Mouse (Mus musculus) forebrain, embryonic 15.5 days (tissue): ENCODE measurements around the gene Nsrp1. TPM values are rescaled to one million over a fixed set of nuclear protein-coding genes. Genes with fewer than 3 reads are reported as not detected.

Source experiments
- ATAC-seq: fragments of 200-750 bp; cut with Nextera tagmentation; replicated peaks from 2 replicates; pipeline ENCODE4 v1.8.0; 2017; ENCODE audit warnings: mild to moderate bottlenecking, moderate TSS enrichment, moderate library complexity
- H3K27ac ChIP-seq: fragments of 300-500 bp; sonication (generic); replicated peaks from 2 replicates; pipeline ENCODE4 v1.5.1; 2015; ENCODE audit warnings: mild to moderate bottlenecking, inconsistent platforms
- H3K27me3 ChIP-seq: fragments of 300-500 bp; sonication (generic); 2 replicates; pipeline ENCODE4 v1.6.1; 2015; ENCODE audit warnings: inconsistent platforms
- H3K36me3 ChIP-seq: fragments of 300-500 bp; sonication (generic); 2 replicates; pipeline ENCODE4 v1.6.1; 2015; ENCODE audit warnings: mild to moderate bottlenecking, inconsistent platforms
- H3K4me1 ChIP-seq: fragments of 300-500 bp; sonication (generic); 2 replicates; pipeline ENCODE4 v1.6.1; 2015; ENCODE audit warnings: inconsistent platforms
- H3K4me2 ChIP-seq: fragments of 300-500 bp; sonication (generic); replicated peaks from 2 replicates; pipeline ENCODE4 v1.6.1; 2015; ENCODE audit warnings: mild to moderate bottlenecking, inconsistent platforms
- H3K4me3 ChIP-seq: fragments of 300-500 bp; sonication (generic); 2 replicates; pipeline ENCODE4 v1.5.1; 2015; ENCODE audit warnings: mild to moderate bottlenecking, inconsistent platforms
- H3K9ac ChIP-seq: fragments of 300-500 bp; sonication (generic); replicated peaks from 2 replicates; pipeline ENCODE4 v1.6.1; 2015; ENCODE audit warnings: mild to moderate bottlenecking, inconsistent platforms
- H3K9me3 ChIP-seq: fragments of 300-500 bp; sonication (generic); 2 replicates; pipeline ENCODE4 v1.6.1; 2016; ENCODE audit warnings: inconsistent platforms
- WGBS: fragments of 180-500 bp; shearing (Covaris S2); methylation state at CpG from one replicate; pipeline ENCODE4 v1.1.7; 2015; ENCODE audit warnings: mixed read lengths; 5-methylcytosine and 5-hydroxymethylcytosine counted together
- polyA plus RNA-seq: library from polyadenylated mRNA; unstranded; fragments of >200 nt; fragmentation: Nextera tagmentation; extraction: Ambion mirVana; gene quantifications from 2 replicates; pipeline ENCODE4 v1.2.1, GENCODE M21; 2015

The Nsrp1 gene
- polyA plus RNA-seq, 1 experiment from 2014 or later, result 65.0 TPM

DNA sequence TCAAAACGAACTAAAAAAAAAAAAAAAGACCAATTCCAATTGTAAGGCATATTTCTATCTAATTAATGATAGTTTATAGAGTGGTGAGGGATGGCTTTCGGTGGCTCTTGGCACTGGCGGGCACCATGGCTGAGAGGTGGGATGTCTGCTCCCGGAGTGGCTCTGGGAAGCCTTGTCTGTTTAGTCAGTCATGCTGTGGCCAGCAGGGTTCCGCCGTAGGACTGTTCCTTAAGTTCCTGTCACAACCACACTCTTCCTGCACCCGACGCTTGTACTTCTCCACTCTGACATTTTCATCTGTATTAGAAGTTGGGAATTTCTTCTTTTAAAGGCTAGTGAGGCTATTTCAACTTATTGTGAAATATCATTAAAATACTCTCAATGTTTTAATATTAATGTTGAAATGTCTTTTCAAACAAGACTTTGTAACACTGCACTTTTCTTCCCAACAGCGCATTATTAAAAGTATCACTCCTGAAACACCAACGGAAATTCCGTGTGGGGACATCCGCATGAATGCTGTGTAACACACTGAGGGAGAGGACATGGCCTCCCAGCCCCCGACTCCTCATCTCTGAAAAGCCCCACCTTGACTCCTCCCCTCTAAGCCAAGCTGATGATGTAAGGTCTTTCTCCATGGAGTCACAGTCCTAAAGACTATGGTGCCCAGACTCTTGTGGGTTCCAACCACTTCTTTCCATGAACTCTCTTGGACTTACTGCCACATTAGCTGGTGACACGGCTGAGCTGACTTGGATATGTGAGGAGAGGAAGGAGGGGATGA is 46.9 kb downstream of the Nsrp1 start:
- H3K4me3 ChIP-seq, result no peak overlapping the region
- H3K4me2 ChIP-seq, result no peak overlapping the region
- no peaks in the 10 kb centered on the region for H3K36me3 ChIP-seq
- WGBS, result 86% methylated on average over 14 of the region's 14 CpGs
- H3K27me3 ChIP-seq, result no peaks in the 10 kb centered on the region
- H3K9ac ChIP-seq, result no peak overlapping the region
- ATAC-seq, result no peak
- H3K27ac ChIP-seq, result no peak overlapping the region
- H3K4me1 ChIP-seq, result no peaks in the 10 kb centered on the region
- no peaks in the 10 kb centered on the region for H3K9me3 ChIP-seq

DNA sequence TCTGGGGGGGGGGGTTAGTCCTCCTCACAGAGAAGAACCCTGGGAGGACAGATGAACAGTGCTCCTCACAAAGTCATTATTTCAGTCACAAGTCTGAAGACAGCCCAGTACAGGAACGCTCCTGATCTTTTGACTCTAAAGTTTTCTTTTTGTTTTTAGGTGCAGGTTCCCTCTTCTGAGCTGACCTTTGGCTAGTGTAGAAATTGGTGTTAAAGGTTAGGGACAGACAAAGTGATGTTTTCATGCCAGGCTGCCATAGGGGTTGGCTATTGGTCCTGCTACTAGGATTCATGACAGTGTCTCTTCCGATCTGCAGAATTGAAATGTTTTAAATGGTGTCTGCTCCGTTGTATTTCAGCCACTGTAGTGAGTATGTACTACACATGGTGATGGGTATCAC is 50.1 kb downstream of the Nsrp1 start:
- Histone ChIP-seq H3K4me2 (no peak overlapping the region), H3K9me3 (no peaks in the 10 kb centered on the region), H3K4me1 (no peaks in the 10 kb centered on the region), H3K36me3 (no peaks in the 10 kb centered on the region), H3K27me3 (no peaks in the 10 kb centered on the region), H3K9ac (no peak overlapping the region), H3K27ac (no peak overlapping the region), H3K4me3 (no peak overlapping the region)
- WGBS, result 88% methylated on average over 3 of the region's 3 CpGs
- no peak for ATAC-seq

DNA sequence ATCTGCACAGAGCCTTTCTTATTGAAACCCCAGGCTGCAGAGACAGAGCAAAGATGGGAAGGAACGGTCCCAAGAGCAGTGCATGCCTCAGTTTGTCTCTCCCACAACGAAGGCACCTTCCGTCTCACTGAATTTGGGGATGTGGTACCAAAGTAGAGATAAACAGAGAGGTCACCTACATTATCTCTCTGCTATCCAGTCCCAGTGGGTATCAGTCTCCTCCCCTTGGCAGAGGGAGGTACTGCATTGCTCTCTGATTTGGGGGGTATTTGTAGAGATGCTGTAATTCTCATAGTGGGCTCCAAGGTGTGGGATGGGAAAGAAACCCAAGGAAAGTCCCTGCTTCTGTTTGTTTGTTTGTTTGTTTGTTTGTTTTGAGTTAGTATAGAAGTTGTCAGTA is 51.7 kb downstream of the Nsrp1 start:
- no peaks in the 10 kb centered on the region for H3K9me3 ChIP-seq
- ATAC-seq, result no peak
- H3K36me3 ChIP-seq, result no peaks in the 10 kb centered on the region
- H3K9ac ChIP-seq, result no peak overlapping the region
- no peak overlapping the region for H3K27ac ChIP-seq
- 76% methylated on average over 3 of the region's 3 CpGs for WGBS
- H3K4me2 ChIP-seq, result no peak overlapping the region
- H3K4me1 ChIP-seq, result no peaks in the 10 kb centered on the region
- no peaks in the 10 kb centered on the region for H3K27me3 ChIP-seq
- no peak overlapping the region for H3K4me3 ChIP-seq

DNA sequence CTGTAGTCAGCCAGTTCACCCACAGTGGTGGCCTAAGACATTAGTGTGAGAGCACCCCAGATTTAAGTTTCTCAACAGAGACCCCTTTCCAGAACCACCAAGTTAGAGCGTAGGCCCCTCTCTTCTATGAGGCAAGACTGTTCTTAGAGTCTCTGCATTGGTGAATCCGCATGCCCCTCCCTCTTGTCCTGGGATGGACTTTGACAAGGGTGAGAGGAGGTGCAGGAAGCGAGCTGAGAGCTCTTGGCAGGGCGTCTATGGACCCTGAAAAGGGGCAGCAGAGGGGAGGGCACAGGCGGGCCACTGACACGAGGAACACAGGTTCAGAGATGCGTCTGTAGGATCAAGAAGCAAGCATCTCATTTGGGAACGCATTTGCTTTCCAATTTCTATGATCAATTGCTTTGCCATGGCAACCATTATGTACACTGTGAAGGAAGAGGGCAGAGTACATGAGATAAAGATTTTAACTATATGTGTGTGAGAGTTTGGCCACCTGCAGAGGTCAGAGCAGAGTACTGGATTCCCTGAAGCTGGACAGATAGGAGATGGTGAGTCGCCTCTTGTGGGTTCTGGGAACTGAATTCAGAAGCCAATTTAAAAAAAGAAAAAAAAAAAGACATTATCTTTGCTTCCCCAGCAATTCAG is 56.4 kb downstream of the Nsrp1 start:
- H3K4me1 ChIP-seq, result no peaks in the 10 kb centered on the region
- no peaks in the 10 kb centered on the region for H3K27me3 ChIP-seq
- H3K4me2 ChIP-seq, result no peak overlapping the region
- H3K36me3 ChIP-seq, result no peaks in the 10 kb centered on the region
- WGBS, result 72% methylated on average over 9 of the region's 9 CpGs
- H3K27ac ChIP-seq, result no peak overlapping the region
- no peak overlapping the region for H3K9ac ChIP-seq
- no peak for ATAC-seq
- no peaks in the 10 kb centered on the region for H3K9me3 ChIP-seq
- H3K4me3 ChIP-seq, result no peak overlapping the region

DNA sequence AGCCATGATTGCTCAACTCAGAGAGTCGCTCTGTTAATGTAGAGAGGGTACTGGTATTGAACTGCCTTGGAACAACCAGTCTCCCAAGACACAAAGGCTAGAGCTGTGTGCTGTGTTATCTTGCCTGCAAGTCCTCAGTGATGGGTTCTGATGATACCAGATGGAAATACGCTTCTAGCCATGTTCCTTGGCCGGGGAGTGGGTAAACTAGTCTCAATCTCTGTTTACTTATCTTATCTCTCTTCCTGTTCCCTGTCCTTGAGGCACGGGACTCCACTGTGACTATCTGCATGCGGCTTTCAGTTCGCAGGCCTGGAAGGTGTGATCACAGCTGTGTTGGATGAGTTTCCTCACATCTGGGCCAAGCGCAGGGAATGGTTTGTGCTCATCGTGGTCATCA is 58.7 kb downstream of the Nsrp1 start:
- Histone ChIP-seq H3K4me2 (no peak overlapping the region), H3K9ac (no peak overlapping the region), H3K27me3 (no peaks in the 10 kb centered on the region), H3K9me3 (no peaks in the 10 kb centered on the region), H3K4me1 (no peaks in the 10 kb centered on the region), H3K4me3 (no peak overlapping the region), H3K36me3 (no peaks in the 10 kb centered on the region), H3K27ac (no peak overlapping the region)
- WGBS, result 89% methylated on average over 8 of the region's 8 CpGs
- no peak for ATAC-seq

DNA sequence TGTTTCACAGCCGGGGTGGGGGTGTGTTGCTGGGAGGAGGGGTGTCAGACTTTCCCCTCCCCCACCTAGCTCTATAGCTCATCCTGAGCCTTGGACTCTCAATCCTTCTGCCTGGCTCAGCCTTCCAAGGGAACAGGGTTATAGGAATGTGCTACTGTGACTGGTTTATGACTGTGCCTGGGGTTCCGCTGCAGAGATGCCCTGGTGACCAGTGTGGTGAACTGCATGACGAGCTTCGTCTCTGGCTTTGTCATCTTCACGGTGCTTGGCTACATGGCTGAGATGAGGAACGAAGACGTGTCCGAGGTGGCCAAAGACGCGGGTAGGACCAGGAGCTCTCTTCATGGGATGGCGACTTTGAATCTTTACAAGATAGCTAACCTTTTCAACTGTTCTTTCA is 60.2 kb downstream of the Nsrp1 start:
- no peak overlapping the region for H3K27ac ChIP-seq
- no peaks in the 10 kb centered on the region for H3K4me1 ChIP-seq
- no peak for ATAC-seq
- H3K4me3 ChIP-seq, result no peak overlapping the region
- H3K9ac ChIP-seq, result no peak overlapping the region
- no peaks in the 10 kb centered on the region for H3K9me3 ChIP-seq
- H3K36me3 ChIP-seq, result no peaks in the 10 kb centered on the region
- H3K4me2 ChIP-seq, result no peak overlapping the region
- H3K27me3 ChIP-seq, result no peaks in the 10 kb centered on the region
- 86% methylated on average over 11 of the region's 11 CpGs for WGBS

DNA sequence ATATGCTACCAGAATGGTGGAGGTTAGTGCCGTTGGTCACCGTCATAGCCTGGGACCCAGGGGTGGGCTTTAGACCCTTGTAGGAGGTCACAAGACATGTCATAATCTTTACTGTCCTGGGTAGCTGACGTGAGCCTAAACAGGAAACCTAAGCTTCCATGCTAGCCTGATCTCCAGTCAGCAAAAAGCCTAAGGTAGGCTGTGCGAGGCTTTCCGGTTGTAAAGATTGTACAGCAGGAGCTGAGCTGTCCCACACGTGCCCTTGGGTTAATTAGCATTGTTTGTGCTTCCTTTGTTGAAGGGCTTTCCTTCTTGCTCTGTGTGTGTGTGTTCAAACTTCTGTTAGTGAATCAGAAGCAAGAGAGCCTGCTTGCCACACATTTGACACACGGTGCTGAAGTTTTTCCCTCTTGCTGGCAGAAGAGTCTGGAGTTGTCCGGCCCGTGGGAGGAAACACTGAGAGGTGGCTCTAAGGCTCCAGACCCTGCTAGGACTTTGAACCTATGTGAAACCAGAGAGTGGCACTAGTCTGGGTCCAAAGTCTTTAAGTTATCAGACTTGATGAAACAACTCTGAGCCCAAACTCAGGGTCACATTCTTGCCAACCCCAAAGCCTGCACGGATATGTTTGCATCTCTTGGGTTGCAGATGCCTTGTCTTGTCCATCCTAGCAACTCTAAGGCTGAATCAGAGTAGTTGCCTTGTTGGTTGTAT is 67.3 kb downstream of the Nsrp1 start:
- H3K27ac ChIP-seq, result no peak overlapping the region
- 75% methylated on average over 10 of the region's 10 CpGs for WGBS

DNA sequence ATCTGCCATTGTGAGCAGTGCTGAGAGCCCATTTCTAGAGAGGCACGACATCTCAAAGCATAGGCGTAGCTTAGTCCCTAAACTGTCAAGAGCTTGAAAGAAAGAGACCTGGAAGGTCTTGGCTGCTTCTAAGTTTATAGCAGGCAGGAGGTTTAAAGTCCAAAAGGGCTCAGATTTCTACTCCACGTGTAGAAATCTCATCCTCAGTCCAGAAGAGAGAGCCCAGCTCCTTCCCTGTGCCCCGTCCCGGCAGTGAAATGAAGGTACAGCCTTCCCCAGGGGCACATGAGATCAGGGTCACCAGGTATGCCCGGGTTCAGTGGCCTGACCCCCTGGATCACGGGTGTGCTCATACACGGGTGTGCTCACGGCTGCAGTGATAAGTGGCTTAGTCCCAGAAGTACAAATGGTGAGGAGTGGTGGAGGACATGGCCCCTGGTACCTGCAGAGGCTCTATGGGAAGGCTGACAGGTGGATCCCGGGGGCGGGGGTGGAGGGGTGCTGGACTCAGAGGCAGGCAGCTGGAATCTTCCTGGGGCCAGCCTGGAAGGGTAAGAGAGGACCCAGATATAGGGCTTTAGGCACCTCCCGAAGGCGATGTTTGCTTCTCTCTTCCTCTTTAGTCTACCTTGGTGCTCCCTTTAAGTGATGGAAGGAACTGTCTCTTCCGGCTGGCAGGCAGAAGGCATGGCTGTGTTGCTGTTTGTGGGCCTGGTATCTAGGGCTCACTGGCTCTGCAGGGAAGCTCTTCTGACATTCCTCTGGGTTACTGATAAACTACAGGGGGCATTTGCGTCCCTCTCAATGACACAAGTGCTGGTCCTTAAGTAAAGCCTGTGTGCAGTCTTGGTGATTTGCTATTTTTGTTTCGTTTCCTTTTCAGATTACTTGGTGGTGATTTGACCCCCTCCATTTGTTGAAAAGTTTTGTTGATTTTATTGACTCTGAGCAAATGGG is 68.9 kb downstream of the Nsrp1 start:
- Histone ChIP-seq H3K9ac (no peak overlapping the region), H3K4me2 (no peak overlapping the region), H3K4me3 (no peak overlapping the region), H3K36me3 (no peaks in the 10 kb centered on the region), H3K4me1 (no peaks in the 10 kb centered on the region), H3K27me3 (no peaks in the 10 kb centered on the region), H3K27ac (no peak overlapping the region), H3K9me3 (no peaks in the 10 kb centered on the region)
- no peak for ATAC-seq
- WGBS, result 80% methylated on average over 16 of the region's 16 CpGs

More for the DNA sequence above, 67.3 kb downstream of the Nsrp1 start:
- H3K36me3 ChIP-seq, result no peaks in the 10 kb centered on the region
- H3K9me3 ChIP-seq, result no peaks in the 10 kb centered on the region
- no peak overlapping the region for H3K9ac ChIP-seq
- no peaks in the 10 kb centered on the region for H3K4me1 ChIP-seq
- ATAC-seq, result no peak
- no peaks in the 10 kb centered on the region for H3K27me3 ChIP-seq
- no peak overlapping the region for H3K4me3 ChIP-seq
- H3K4me2 ChIP-seq, result no peak overlapping the region

DNA sequence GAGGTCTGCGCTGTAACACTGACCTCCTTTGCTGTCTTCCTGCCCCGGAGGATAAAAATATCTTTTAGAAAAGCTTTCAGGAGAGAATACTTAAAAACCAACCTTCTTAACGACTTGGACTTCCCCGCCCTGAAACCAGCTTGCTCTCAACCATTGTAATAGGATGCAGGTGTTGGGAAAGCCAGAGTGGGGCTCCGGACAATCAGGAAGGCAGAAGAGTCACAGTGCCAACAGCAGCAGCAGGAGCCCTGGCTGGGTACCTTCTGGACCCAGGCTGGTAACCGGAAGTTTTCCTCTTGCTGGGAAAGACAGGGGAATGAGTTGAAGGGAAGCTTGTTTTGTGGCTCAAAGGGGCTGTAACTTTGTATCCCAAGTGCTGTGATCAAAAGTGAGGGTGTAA is 71.6 kb downstream of the Nsrp1 start:
- no peak overlapping the region for H3K4me3 ChIP-seq
- H3K4me2 ChIP-seq, result no peak overlapping the region
- peaks cover 4% of the 10 kb centered on the region; the same call in 1 of the 2 replicates for H3K27me3 ChIP-seq
- ATAC-seq, result no peak
- WGBS, result 59% methylated on average over 6 of the region's 6 CpGs
- H3K36me3 ChIP-seq, result no peaks in the 10 kb centered on the region
- no peaks in the 10 kb centered on the region for H3K4me1 ChIP-seq
- no peak overlapping the region for H3K9ac ChIP-seq
- H3K27ac ChIP-seq, result no peak overlapping the region
- no peaks in the 10 kb centered on the region for H3K9me3 ChIP-seq

DNA sequence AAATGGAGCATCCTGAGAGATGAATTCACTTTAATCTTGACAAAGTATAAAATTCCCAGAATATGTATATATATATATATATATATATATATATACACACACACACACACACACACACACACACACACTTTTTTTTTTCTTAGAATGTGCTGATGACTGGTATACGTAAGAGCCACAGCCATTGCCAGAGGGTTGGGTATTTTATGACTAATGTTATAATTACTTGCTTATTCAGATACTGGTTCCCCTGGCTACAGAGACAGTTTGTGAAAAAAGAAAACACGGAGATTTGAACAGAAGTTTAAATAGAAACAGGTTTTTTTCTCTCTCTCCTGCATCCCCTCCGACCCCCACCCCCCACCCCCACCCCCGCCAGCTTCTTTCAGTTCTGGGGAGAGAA is 72.4 kb downstream of the Nsrp1 start:
- no peak overlapping the region for H3K9ac ChIP-seq
- no peak overlapping the region for H3K4me3 ChIP-seq
- 68% methylated on average over 4 of the region's 4 CpGs for WGBS
- no peak overlapping the region for H3K27ac ChIP-seq
- H3K27me3 ChIP-seq, result peaks cover 11% of the 10 kb centered on the region; the same call in 1 of the 2 replicates
- ATAC-seq, result no peak
- no peaks in the 10 kb centered on the region for H3K4me1 ChIP-seq
- H3K4me2 ChIP-seq, result no peak overlapping the region
- H3K36me3 ChIP-seq, result no peaks in the 10 kb centered on the region
- no peaks in the 10 kb centered on the region for H3K9me3 ChIP-seq

DNA sequence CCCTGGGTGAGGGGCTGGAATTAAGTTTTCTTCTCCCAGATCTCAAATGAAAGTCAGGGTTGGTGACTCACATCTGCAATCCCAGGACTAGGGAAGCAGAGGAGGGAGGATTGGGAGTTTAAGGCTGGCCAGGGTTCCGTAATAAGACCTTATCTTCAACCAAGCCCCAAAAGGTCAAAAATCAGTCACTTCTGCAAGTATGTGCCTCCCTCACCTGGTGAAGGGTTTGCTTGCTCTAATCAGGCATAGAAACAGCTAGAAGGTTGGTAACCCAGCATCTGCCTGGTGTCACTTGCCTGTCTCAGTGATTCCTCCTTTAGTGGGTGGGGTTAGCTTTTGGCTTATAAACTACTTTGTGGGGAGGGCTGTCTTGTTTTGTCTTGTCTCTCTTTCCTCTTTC is 75.9 kb downstream of the Nsrp1 start:
- no peak overlapping the region for H3K27ac ChIP-seq
- H3K36me3 ChIP-seq, result no peaks in the 10 kb centered on the region
- peaks cover 43% of the 10 kb centered on the region for H3K27me3 ChIP-seq
- no peak overlapping the region for H3K4me3 ChIP-seq
- no peaks in the 10 kb centered on the region for H3K9me3 ChIP-seq
- H3K4me2 ChIP-seq, result no peak overlapping the region
- no peak for ATAC-seq
- H3K9ac ChIP-seq, result no peak overlapping the region
- WGBS, result 77% methylated on average over 1 of the region's 1 CpGs
- H3K4me1 ChIP-seq, result peaks cover 16% of the 10 kb centered on the region
